Mouse (Mus musculus) liver, adult 2 months (tissue): ENCODE data around the gene Ypel2. TPM values are rescaled to one million over a fixed set of nuclear protein-coding genes. Genes with fewer than 3 reads are reported as not detected.

Experiments used
- DNase-seq: peaks from one replicate; pipeline ENCODE4 v3.0.0-alpha.2; 2011; ENCODE audit warnings: low read depth, low spot score; ENCODE audit errors: extremely low read depth
- H3K27ac ChIP-seq: fragments of 200-500 bp; replicated peaks from 2 replicates; pipeline ENCODE4 v1.5.1; 2012; ENCODE audit warnings: low read depth, mild to moderate bottlenecking, control low read depth, inconsistent platforms, low read length; ENCODE audit not compliant: insufficient read depth
- H3K27me3 ChIP-seq: fragments of 200-500 bp; 2 replicates; pipeline ENCODE4 v1.6.1; 2012; ENCODE audit warnings: mild to moderate bottlenecking, moderate library complexity, low read length, inconsistent platforms; ENCODE audit not compliant: control insufficient read depth, insufficient read depth
- H3K36me3 ChIP-seq: fragments of 200-500 bp; 2 replicates; pipeline ENCODE4 v1.6.1; 2012; ENCODE audit warnings: low read length, inconsistent platforms; ENCODE audit not compliant: control insufficient read depth, insufficient read depth
- H3K4me1 ChIP-seq: fragments of 200-500 bp; 2 replicates; pipeline ENCODE4 v1.6.1; 2011; ENCODE audit warnings: low read length; ENCODE audit not compliant: control insufficient read depth, insufficient read depth
- H3K4me3 ChIP-seq: fragments of 200-500 bp; 2 replicates; pipeline ENCODE4 v1.5.1; 2011; ENCODE audit warnings: low read depth, mild to moderate bottlenecking, control low read depth, low read length, moderate library complexity; ENCODE audit not compliant: insufficient read depth
- H3K79me2 ChIP-seq: fragments of 200-500 bp; 2 replicates; pipeline ENCODE4 v1.6.1; 2012; ENCODE audit warnings: inconsistent platforms, mild to moderate bottlenecking, low read length, moderate library complexity; ENCODE audit not compliant: control insufficient read depth, insufficient read depth
- H3K9ac ChIP-seq: fragments of 200-500 bp; 2 replicates; pipeline ENCODE4 v1.6.1; 2012; ENCODE audit warnings: low read depth, mild to moderate bottlenecking, control low read depth, inconsistent platforms, low read length
- CTCF ChIP-seq: fragments of 200-500 bp; IDR thresholded peaks from 2 replicates; pipeline ENCODE4 v1.5.1; 2011; ENCODE audit warnings: low read depth, low read length, control low read depth
- POLR2A ChIP-seq: fragments of 200-500 bp; IDR thresholded peaks from 2 replicates; pipeline ENCODE4 v1.6.1; 2011; ENCODE audit warnings: low read length, control low read depth; ENCODE audit not compliant: insufficient read depth; ENCODE audit errors: extremely low read depth
- WGBS: fragments of 180-500 bp; shearing (Covaris S2); methylation state at CpG from one replicate; pipeline ENCODE4 v1.1.7; 2018; 5-methylcytosine and 5-hydroxymethylcytosine counted together
- polyA plus RNA-seq: library from polyadenylated mRNA; depleted of rRNA; stranded (reverse); fragments of >200 nt; gene quantifications from 2 replicates; pipeline ENCODE4 v1.2.3, GENCODE M21; 2012
- total RNA-seq: library from RNA; depleted of rRNA; stranded (reverse); fragments of >200 nt; gene quantifications from 2 replicates; pipeline ENCODE4 v1.2.3, GENCODE M21; 2014

Ypel2 gene
- total and polyA plus RNA-seq, 2 experiments: 5.1 to 6.2 TPM

DNA sequence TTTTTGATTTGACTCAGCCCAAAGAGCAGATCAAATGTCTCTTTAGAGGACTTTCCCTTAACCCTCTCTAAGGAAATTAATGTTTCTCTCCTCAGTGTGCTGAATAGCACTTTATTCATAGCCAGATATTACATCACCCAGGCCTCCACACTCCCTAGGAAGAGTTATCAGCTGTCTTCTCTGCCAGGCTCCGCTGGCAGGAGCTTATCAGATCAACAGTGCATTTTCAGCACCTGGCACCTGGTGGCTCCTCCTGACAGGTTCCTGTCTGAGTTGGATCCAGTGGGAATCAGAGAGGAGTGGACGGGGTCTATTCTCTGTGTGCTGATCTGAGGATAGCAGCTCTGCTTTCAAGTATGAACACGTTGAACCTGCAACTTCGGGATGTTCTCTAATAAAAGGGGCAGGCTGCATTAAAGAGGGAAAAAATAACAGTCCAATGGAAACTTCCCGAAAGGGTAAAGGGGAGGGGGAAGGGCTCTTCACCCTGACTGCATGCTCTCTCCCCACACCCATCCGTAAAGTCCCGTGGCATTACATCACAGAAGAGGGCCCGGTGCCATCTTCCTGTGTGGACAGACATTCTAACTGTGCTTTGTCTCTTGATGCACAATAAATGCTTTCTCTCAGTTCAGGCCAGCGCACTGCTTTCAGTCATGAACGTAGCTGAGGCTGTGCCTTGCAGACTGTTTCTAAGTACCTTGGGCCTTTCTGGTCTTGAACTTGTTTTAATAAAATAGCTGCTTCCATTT, 8.7 kb upstream of the Ypel2 start:
- TF ChIP-seq CTCF: no peak
- no peak for TF ChIP-seq POLR2A
- Histone ChIP-seq H3K9ac (no peak overlapping the region), H3K4me3 (no peak overlapping the region), H3K36me3 (no peaks in the 10 kb centered on the region), H3K4me1 (peaks cover 4% of the 10 kb centered on the region), H3K27ac (peak overlapping the region; percentile 46), H3K79me2 (no peaks in the 10 kb centered on the region), H3K27me3 (no peaks in the 10 kb centered on the region)
- 33% methylated on average over 10 of the region's 10 CpGs for WGBS
- DNase-seq: peak; percentile 91

DNA sequence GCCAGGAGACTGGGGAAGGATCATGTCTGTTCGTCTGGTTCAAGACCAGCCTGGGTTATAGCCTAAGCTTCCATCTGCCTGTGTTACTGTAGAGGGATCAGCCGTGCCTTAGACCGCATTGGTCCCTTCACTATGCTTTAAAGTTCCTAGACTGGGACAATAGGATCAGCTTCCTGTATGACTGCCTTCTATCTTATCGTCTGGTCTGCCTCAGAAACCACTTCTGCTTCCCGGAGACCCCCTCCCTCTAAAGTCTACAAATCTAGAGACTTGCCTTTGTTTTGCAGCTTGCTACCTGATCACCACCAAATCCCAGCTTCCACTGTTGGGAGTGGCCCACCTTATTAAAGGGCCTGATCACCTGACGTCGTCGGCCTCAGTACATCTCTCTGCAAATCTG, 7.7 kb upstream of the Ypel2 start:
- H3K36me3 ChIP-seq: no peaks in the 10 kb centered on the region
- 87% methylated on average over 8 of the region's 8 CpGs for WGBS
- no peaks in the 10 kb centered on the region for H3K27me3 ChIP-seq
- no peak overlapping the region for H3K27ac ChIP-seq
- H3K4me1 ChIP-seq: peaks cover 4% of the 10 kb centered on the region
- no peaks in the 10 kb centered on the region for H3K79me2 ChIP-seq
- no peak for DNase-seq
- TF ChIP-seq CTCF (no peak), POLR2A (no peak)
- no peak overlapping the region for H3K4me3 ChIP-seq
- H3K9ac ChIP-seq: no peak overlapping the region

DNA sequence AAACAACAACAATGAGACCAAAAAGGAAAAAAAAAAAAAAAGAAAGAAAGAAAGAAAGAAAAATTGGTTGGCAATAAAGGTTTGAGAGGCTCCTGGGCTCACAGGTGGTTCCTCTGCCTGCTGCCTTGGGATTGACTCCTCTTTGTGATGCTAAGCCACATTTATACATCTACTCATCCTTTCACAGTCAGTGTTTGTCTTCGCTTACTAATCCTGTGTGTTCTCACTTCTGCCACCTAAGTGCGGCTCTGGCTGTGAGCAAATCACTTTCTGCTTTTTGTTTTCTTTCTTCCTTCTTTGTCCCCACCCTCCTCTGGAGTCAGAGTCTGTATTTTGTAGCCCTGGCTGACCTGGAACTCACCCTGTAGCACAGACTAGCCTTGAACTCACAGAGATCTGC, 2.8 kb upstream of the Ypel2 start:
- no peak overlapping the region for H3K4me3 ChIP-seq
- H3K27ac ChIP-seq: no peak overlapping the region
- 84% methylated on average over 2 of the region's 2 CpGs for WGBS
- H3K27me3 ChIP-seq: no peaks in the 10 kb centered on the region
- no peaks in the 10 kb centered on the region for H3K36me3 ChIP-seq
- H3K4me1 ChIP-seq: peaks cover 13% of the 10 kb centered on the region
- TF ChIP-seq CTCF (no peak), POLR2A (no peak)
- DNase-seq: no peak
- H3K79me2 ChIP-seq: peaks cover 11% of the 10 kb centered on the region; the same call in 1 of the 2 replicates
- no peak overlapping the region for H3K9ac ChIP-seq

DNA sequence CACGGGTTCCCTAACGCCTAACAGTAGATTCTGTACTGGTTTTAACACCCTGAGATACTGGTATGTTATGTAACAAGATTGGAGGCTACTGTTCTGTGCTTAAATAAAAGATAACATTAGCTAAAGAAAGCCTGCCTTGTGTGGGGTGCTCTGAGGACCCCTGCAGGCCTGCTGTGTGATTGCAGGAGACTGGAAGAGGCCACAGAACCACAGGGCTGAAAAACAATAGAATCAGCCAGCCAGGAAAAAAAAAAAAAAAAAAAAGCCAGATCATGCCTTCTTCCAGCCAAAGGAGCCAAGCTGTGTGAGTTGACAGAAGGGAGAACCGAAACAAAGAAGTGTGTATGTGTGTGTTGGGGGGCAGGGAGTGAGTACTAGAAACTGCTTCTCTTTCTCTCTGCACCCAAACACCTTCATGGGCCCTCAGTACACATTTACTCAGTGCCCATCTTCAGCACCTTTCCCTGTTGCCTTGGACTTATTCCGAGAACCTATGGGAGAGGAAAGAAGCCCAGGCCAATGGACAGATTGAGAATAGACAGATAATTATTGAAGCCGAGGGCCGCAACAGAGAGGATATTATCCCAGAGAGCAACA, 2.2 kb upstream of the Ypel2 start:
- Histone ChIP-seq H3K36me3 (no peaks in the 10 kb centered on the region), H3K4me1 (peaks cover 15% of the 10 kb centered on the region), H3K4me3 (no peak overlapping the region), H3K79me2 (peaks cover 14% of the 10 kb centered on the region), H3K27me3 (no peaks in the 10 kb centered on the region), H3K9ac (no peak overlapping the region), H3K27ac (no peak overlapping the region)
- WGBS: 33% methylated on average over 6 of the region's 6 CpGs
- TF ChIP-seq POLR2A (no peak), CTCF (peak; percentile 96)
- DNase-seq: peak; percentile 72

DNA sequence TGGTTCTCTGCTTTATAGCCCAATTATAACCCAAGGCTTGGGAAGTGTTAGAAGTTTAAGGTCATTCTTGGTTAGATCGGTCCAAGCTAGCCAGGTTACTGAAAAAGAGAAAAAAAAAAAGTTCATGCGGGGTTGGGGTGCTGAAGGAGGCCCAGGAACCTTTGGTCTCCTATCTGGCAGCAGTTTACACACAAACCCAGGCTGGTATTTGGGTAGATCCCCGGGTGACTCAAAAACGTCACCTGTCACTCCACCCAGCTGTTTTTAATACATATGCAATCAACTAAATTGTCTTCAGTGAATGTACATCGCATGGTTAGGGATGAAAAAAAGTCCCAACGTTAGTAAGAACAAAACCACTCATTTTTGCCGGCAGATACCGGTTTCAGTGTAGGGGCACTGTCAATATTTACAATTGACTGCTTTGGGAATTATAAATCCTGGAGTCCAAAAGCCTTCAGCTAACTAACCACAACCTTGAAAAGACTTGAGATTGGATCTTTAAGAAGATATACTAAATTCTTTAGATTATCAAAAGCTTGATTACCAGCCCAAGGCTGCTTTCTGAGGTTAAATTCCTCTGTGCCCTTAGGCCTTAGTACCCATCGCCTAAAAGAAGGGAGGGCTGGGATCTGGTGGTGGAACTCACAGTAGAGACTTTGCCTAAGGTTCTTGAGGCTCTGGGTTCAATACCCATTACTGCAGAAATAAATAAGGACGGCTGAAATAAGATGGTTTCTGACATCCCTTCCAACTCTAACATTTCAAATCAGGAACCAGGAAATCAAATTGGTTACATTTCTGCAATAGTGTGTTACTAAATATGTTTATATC, 1.5 kb upstream of the Ypel2 start:
- no peaks in the 10 kb centered on the region for H3K36me3 ChIP-seq
- TF ChIP-seq CTCF: no peak
- no peak for TF ChIP-seq POLR2A
- DNase-seq: peak; percentile 88
- peak overlapping the region; percentile 73 for H3K27ac ChIP-seq
- peaks cover 17% of the 10 kb centered on the region for H3K4me1 ChIP-seq
- H3K79me2 ChIP-seq: peaks cover 21% of the 10 kb centered on the region
- no peak overlapping the region for H3K4me3 ChIP-seq
- no peak overlapping the region for H3K9ac ChIP-seq
- H3K27me3 ChIP-seq: no peaks in the 10 kb centered on the region
- 16% methylated on average over 10 of the region's 10 CpGs for WGBS
